Mouse (Mus musculus) lung, postnatal 10 days (tissue): ENCODE measurements around the gene Zfp184.

Experiments
- DNase-seq: peaks from one replicate; pipeline ENCODE4 v3.0.0; 2021

The Zfp184 gene

GRCm38 (mm10) chr13:21993957-21994738, 49.3 kb downstream of the Zfp184 start:
- DNase-seq = no peak

DNA sequence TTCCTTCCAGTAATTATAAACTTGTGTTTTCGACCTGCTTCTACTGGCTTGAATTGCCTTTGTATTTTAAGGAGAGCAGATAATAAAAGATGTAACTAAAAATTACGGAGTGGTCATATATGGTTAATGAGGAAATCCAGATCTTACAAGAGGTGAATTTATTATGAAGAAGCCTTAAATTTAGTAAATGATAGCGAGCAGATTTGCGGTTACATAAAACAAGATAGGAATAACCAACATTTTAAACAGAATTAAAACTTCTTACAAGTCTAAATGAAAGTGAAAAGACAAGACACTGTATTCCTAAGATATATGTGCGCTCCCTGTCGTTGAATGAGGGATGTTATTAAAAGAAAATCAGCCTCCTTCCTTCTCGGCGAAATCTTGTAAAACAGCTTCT, 50.0 kb downstream of the Zfp184 start:
- no peak for DNase-seq

DNA sequence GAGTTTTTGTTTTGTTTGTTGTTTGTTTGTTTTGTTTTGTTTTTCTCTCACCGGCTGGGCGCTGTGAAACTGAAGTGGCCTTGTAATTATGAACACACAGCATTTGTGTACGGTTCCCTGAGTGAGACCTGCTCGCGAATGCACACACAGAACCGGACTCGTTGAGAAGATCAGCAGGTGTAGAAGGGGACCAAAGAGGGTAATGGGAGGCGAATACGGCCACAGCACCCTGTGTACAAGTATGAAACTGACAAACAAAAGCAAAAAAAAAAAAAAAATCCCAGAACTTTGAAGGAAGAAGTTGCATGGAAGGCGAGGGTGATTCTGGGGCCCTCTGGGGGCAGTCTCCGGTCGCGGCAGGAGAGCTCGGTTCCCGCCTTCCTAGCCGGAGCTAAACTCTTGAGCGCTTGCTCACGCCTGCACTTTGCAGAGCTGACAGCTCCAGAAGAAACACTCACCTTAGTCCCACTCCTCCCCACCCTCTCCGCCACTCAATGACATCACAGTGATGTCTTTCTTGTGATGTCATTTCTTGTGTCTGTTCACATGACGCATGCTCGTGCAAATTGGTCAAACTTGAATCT, 50.5 kb downstream of the Zfp184 start:
- DNase-seq = peak; percentile 44

GRCm38 (mm10) chr13:21996101-21996839, 51.4 kb downstream of the Zfp184 start:
- DNase-seq = no peak

- no peak for DNase-seq
These were observed 51.9 kb downstream of the Zfp184 start for GRCm38 (mm10) chr13:21996840-21997185.

- no peak for DNase-seq
These were observed 52.4 kb downstream of the Zfp184 start for GRCm38 (mm10) chr13:21997201-21997820.

DNA sequence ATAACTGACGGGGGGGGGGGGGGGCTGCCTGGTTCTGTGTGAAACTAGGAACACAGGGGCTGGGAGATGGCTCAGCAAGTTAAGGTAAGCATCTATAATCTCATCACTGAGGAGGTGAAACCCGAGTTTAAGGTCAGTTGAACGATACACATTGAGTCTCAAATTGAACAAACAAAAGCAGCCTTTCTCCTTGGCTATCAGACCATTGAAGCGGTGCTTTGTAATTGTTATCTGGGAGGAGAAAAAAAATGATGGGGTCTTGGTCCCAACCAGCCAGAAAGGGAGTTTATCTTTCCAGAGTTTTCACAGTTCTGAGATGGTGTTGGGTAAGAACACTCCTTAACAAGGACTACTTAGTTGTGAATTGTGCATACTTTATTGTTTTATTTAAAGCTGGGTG, 52.9 kb downstream of the Zfp184 start:
- no peak for DNase-seq

- no peak for DNase-seq
These were observed 53.5 kb downstream of the Zfp184 start for GRCm38 (mm10) chr13:21998412-21998811.

DNA sequence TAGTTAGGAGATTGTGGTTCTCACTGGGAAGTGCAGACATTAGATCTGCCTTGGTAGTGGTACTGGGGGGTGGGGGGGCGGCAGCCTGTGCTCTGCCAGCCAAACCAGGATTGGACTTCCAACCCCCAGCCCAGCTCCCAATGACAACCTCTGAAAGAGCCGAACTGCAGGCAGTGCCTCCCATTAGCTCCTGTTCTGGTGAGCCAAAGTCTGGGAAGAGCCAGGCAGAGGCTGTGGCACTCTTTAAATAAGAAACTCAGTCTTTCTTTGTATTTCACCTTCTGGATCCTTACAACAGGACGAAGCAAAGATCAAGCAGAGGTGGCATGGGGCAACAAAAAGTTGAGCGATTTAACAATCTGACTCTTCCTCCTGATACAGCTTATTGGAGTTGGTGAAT, 54.3 kb downstream of the Zfp184 start:
- DNase-seq = no peak

DNA sequence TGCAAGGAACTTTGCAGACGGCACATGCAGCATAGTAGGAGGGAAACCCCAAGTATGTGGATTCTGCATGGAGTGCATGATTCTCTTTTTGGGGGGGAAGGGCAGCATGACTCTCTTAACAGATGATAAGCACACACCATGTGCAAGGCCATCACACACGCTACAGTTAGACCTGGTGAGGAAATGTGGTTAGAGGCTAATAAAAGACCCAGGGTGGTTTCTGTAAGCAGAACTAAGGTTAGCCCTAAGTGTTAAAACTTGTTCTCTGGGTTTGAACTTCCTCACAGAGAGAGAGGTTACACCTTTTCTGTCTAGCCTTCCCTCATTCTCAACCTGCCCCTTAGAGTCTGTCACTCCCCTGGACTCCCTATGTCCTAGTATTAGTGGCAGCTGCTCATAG, 56.5 kb downstream of the Zfp184 start:
- DNase-seq = no peak

GRCm38 (mm10) chr13:22001823-22002222, 56.9 kb downstream of the Zfp184 start:
- DNase-seq = no peak

DNA sequence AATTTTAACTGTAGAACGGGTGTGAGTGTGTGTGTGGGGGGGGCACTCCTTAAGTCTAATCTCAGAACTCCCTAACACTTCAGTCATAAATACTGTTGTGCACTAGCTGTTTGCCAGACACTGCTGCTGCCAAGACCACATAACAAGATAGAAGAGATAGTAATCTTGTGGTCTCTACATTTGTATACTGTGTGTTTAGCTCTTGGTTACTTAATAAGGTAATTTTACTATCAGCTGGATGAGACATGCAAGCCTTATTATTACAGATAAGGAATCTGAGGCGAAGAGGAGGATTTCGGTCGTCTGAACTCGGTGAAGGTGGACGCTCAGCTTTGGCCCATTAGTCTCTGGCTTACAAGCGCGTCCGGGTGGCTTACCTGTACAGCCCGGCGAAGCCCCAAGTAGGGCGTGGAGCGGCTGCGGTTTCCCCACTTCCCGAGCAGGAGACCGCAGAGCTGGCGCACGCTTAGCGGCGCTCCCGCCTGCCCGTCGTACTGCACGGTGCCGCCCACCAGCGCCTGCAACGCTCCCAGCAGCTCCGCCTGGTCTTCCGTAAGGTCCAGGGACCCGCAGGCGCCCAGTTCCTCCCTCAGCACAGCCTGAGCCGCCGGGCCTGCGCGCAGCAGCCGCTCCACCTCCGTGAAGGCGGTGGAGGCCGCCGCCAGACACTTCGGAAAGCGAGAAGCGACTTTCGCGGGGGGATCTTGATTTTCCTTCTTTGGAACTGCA, 60.9 kb downstream of the Zfp184 start:
- peak; percentile 51 for DNase-seq

DNA sequence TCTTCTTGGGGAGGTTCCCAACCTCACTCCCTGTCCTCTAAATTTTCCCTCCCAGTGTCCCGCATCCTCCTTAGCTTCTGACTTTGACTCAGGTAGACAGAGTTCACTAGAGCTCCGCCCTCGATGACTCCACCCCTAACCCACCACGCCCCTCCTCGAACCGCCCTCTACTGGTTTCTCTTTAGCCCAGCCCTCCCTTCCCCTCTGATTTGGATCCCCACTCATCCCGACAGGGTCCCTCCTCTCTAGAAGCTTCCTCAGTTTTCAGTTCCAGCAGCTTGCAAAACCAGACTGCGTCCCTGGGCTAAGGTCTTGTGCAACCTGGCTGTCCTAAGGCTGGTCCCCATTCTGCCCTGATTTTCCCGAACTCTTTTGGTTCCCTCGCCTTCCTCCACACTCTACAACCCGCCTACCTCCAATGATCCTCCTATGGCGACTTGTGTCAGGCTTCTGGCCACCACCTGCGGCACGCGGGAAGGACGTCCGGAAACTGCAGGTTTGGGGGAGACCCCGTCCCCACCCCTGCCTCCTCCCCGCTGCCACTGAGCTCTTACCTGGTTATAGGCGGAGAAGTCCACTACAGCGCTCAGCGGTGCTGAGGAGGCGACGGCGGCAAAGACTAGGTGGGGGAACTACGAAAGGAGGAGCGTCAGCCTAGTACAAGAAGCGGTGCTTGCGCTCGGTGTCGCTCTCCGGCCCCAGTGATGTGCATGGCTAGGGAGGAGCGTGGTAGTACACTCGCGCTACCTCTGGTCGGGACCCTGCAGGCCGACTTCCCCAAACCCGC, 61.6 kb downstream of the Zfp184 start:
- DNase-seq = peak; percentile 72

GRCm38 (mm10) chr13:22007121-22007510, 62.2 kb downstream of the Zfp184 start:
- no peak for DNase-seq

DNA sequence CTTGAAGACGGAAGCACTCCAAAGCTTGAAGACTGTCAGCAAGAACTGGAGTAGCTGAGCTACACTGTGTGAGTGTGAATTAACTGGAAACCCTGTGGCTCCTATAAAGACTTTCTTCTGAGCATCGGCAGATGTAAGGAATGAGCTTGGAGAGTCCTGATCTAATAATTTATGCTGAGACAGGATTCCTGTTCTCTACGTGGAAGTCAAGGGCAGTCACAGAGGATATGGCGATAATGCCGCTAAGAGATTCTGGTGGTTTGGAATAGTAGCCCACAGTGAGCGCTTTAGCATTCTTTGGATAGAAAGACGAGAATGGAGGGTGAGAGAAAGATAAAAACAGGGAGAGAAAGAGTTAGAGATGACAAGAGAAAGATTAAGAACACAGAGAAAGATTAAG, 63.0 kb downstream of the Zfp184 start:
- DNase-seq = no peak

GRCm38 (mm10) chr13:22008707-22009106, 63.8 kb downstream of the Zfp184 start:
- DNase-seq = no peak

GRCm38 (mm10) chr13:22009642-22010041, 64.7 kb downstream of the Zfp184 start, which contains the start of gene Prss16:
TSS of gene Prss16 (minus strand) at chr13:22009742.
- DNase-seq = no peak
